ENCODE assay signal across 24 mouse cellular contexts in genomic region chr7:64075696-64076313, GRCm38 (mm10).
A peak's percentile ranks its signal among the peaks of the same experiment; 100 is the strongest.
DNase-seq lines count a peak whose midpoint lies in the region; ATAC-seq lines count a peak whose summit lies in the region.
"Had no signal": no experiment of that assay in that cellular context is flagged by ENCODE, and none has a peak within 500 bp of the region (broad histone marks: within the 10 kb centered on the region; RNA-seq: fewer than 3 reads in every experiment).

No protein-coding gene starts in this region.

- no peak overlapping the region for H3K27ac ChIP-seq in heart, embryonic 10.5 days
- no peak overlapping the region for H3K27ac ChIP-seq in liver, embryonic 11.5 days (ENCODE audit: low read depth, low read length)
- H3K27ac ChIP-seq in liver, embryonic 12.5 days: no peak overlapping the region
- no peak overlapping the region for H3K27ac ChIP-seq in neural tube, embryonic 15.5 days (replicated peaks)
- H3K27ac ChIP-seq: embryonic facial prominence, embryonic 15.5 days; hindbrain, embryonic 14.5 days; layer of hippocampus, adult 2 months; limb, embryonic 13.5 days; liver, embryonic 15.5 days; midbrain, embryonic 15.5 days had no signal

- no peaks in the 10 kb centered on the region for H3K36me3 ChIP-seq in heart, embryonic 10.5 days
- H3K36me3 ChIP-seq in liver, embryonic 11.5 days (ENCODE audit: control insufficient read depth, insufficient read depth, low read length): no peaks in the 10 kb centered on the region
- H3K36me3 ChIP-seq in liver, embryonic 12.5 days: no peaks in the 10 kb centered on the region
- no peaks in the 10 kb centered on the region for H3K36me3 ChIP-seq in neural tube, embryonic 15.5 days
- H3K36me3 ChIP-seq: embryonic facial prominence, embryonic 15.5 days; G1E; limb, embryonic 13.5 days; liver, embryonic 15.5 days; midbrain, embryonic 15.5 days had no signal

- peak; percentile 64 for DNase-seq in heart, embryonic 10.5 days (ENCODE audit: low spot score)
- no peak for DNase-seq in heart, postnatal 14 days
- peak; percentile 28 for DNase-seq in liver, embryonic 11.5 days (ENCODE audit: low spot score)
- DNase-seq in neural tube, embryonic 10.5 days (ENCODE audit: extremely low spot score, low spot score): peak; percentile 11
- DNase-seq in naive thymus-derived CD4-positive, alpha-beta T cell, adult 2 months (ENCODE audit: low read depth): peak; percentile 27
- DNase-seq in left cerebral cortex, adult 8-10 months (ENCODE audit: low spot score in 2 of 2): no peak
- DNase-seq: adrenal gland, postnatal 36 days; cerebellum, adult 9-10 months; gastrocnemius, postnatal 25 days; kidney, postnatal 25 days had no signal

- no peak overlapping the region for H3K9ac ChIP-seq in liver, embryonic 11.5 days (ENCODE audit: low read depth, low read length)
- no peak overlapping the region for H3K9ac ChIP-seq in liver, embryonic 12.5 days
- H3K9ac ChIP-seq in neural tube, embryonic 15.5 days (replicated peaks): no peak overlapping the region
- H3K9ac ChIP-seq: embryonic facial prominence, embryonic 15.5 days; hindbrain, embryonic 14.5 days; limb, embryonic 13.5 days; liver, embryonic 15.5 days; midbrain, embryonic 15.5 days had no signal

- H3K9me3 ChIP-seq in heart, embryonic 10.5 days: no peaks in the 10 kb centered on the region
- H3K9me3 ChIP-seq in liver, embryonic 11.5 days (ENCODE audit: control insufficient read depth, low read length): no peaks in the 10 kb centered on the region
- H3K9me3 ChIP-seq in liver, embryonic 12.5 days (replicated peaks): no peaks in the 10 kb centered on the region
- H3K9me3 ChIP-seq in neural tube, embryonic 15.5 days (replicated peaks): no peaks in the 10 kb centered on the region
- H3K9me3 ChIP-seq: embryonic facial prominence, embryonic 15.5 days; limb, embryonic 13.5 days; liver, embryonic 15.5 days; midbrain, embryonic 15.5 days had no signal

- intact Hi-C loops in heart, postnatal 14 days (cut with DNase I): loop anchor here (5.0 kb wide), 2 partner anchors 79 to 224 kb away; no protein-coding TSS in a partner anchor

- 79% methylated on average over 1 of the region's 1 CpGs for WGBS in heart, embryonic 10.5 days
- 84% methylated on average over 1 of the region's 1 CpGs for WGBS in liver, embryonic 11.5 days
- 81% methylated on average over 1 of the region's 1 CpGs for WGBS in liver, embryonic 12.5 days (ENCODE audit: insufficient replicate concordance)
- 75% methylated on average over 1 of the region's 1 CpGs for WGBS in neural tube, embryonic 15.5 days

- H3K4me3 ChIP-seq in heart, embryonic 10.5 days: no peak overlapping the region
- no peak overlapping the region for H3K4me3 ChIP-seq in liver, embryonic 11.5 days (ENCODE audit: low read depth, low read length)
- H3K4me3 ChIP-seq in liver, embryonic 12.5 days: no peak overlapping the region
- H3K4me3 ChIP-seq in neural tube, embryonic 15.5 days (replicated peaks): no peak overlapping the region
- H3K4me3 ChIP-seq: embryonic facial prominence, embryonic 15.5 days; layer of hippocampus, adult 2 months; limb, embryonic 13.5 days; liver, embryonic 15.5 days; midbrain, embryonic 15.5 days; myocyte had no signal

- no peak overlapping the region for H3K4me2 ChIP-seq in liver, embryonic 11.5 days
- H3K4me2 ChIP-seq in liver, embryonic 12.5 days: no peak overlapping the region
- H3K4me2 ChIP-seq in neural tube, embryonic 15.5 days: no peak overlapping the region
- H3K4me2 ChIP-seq: embryonic facial prominence, embryonic 15.5 days; hindbrain, embryonic 14.5 days; limb, embryonic 13.5 days; liver, embryonic 15.5 days; midbrain, embryonic 15.5 days had no signal

- no peak for ATAC-seq in liver, embryonic 11.5 days (replicated peaks; ENCODE audit: low FRiP score)
- no peak for ATAC-seq in liver, embryonic 12.5 days
- ATAC-seq in neural tube, embryonic 15.5 days (ENCODE audit: low FRiP score): no peak
- ATAC-seq: inflammation-experienced regulatory T-cells, adult 6 months; lung, postnatal 0 days; midbrain, embryonic 15.5 days; Patski had no signal

- no peaks in the 10 kb centered on the region for H3K27me3 ChIP-seq in heart, embryonic 10.5 days (ENCODE audit: insufficient read depth, poor library complexity, severe bottlenecking)
- H3K27me3 ChIP-seq in liver, embryonic 11.5 days (replicated peaks; ENCODE audit: control insufficient read depth, insufficient read depth, low read length): no peaks in the 10 kb centered on the region
- no peaks in the 10 kb centered on the region for H3K27me3 ChIP-seq in liver, embryonic 12.5 days (replicated peaks)
- H3K27me3 ChIP-seq in neural tube, embryonic 15.5 days (replicated peaks): no peaks in the 10 kb centered on the region
- H3K27me3 ChIP-seq: CH12.LX; embryonic facial prominence, embryonic 15.5 days; limb, embryonic 13.5 days; liver, embryonic 15.5 days; midbrain, embryonic 15.5 days; Patski had no signal

- no peaks in the 10 kb centered on the region for H3K4me1 ChIP-seq in heart, embryonic 10.5 days
- H3K4me1 ChIP-seq in liver, embryonic 11.5 days (replicated peaks; ENCODE audit: control insufficient read depth, insufficient read depth, low read length): no peaks in the 10 kb centered on the region
- no peaks in the 10 kb centered on the region for H3K4me1 ChIP-seq in liver, embryonic 12.5 days
- H3K4me1 ChIP-seq in neural tube, embryonic 15.5 days: no peaks in the 10 kb centered on the region
- H3K4me1 ChIP-seq: embryonic facial prominence, embryonic 15.5 days; limb, embryonic 13.5 days; liver, embryonic 15.5 days; midbrain, embryonic 15.5 days had no signal

Comparison
In these comparisons a context has a peak if more than half of its experiments do, and no peak if none do; other contexts are left out.
1. DNase-seq: peak in heart, embryonic 10.5 days (single experiment), liver, embryonic 11.5 days (single experiment), neural tube, embryonic 10.5 days (single experiment) and naive thymus-derived CD4-positive, alpha-beta T cell, adult 2 months (single experiment); none in heart, postnatal 14 days (0 of 2) and left cerebral cortex, adult 8-10 months (0 of 2).